Mouse (Mus musculus) embryonic fibroblast, embryonic 13.5 days (primary cell): ENCODE data around the gene Crebrf.

ENCODE experiments used
- CTCF ChIP-seq: IDR thresholded peaks from 2 replicates; pipeline ENCODE4 v1.5.1; 2011; ENCODE audit warnings: mild to moderate bottlenecking, control low read depth, low read length, moderate library complexity, borderline replicate concordance; ENCODE audit not compliant: insufficient read depth
- POLR2A ChIP-seq: IDR thresholded peaks from 2 replicates; pipeline ENCODE4 v1.6.1; 2011; ENCODE audit warnings: low read depth, mild to moderate bottlenecking, control low read depth, low read length, moderate library complexity

DNA sequence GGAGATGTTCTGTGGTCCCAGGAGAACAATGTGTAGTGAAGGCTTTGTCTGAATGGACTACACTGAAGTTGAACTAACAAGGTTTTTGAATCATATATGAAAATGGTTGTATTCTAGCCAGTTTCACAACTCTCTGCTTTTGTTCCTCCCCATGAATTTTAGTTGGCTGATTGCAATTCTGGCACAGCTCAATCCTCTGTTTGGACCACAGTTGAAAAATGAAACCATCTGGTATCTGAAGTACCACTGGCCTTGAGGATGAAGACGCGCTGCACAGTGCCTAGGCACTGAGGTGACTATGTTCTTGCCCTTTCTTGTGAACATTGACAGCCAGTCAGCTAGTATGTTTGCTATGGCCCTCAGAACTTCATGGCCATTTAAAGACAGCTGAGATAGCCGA lies 20.3 kb upstream of the Crebrf start:
- TF ChIP-seq CTCF (no peak), POLR2A (no peak)
